Mouse (Mus musculus): ENCODE data around the gene Fcamr. TPM values are rescaled to one million over a fixed set of nuclear protein-coding genes. Genes with fewer than 3 reads are reported as not detected.

Fcamr gene
- polyA plus RNA-seq, 1 experiment from 2014 or later: not detected

DNA sequence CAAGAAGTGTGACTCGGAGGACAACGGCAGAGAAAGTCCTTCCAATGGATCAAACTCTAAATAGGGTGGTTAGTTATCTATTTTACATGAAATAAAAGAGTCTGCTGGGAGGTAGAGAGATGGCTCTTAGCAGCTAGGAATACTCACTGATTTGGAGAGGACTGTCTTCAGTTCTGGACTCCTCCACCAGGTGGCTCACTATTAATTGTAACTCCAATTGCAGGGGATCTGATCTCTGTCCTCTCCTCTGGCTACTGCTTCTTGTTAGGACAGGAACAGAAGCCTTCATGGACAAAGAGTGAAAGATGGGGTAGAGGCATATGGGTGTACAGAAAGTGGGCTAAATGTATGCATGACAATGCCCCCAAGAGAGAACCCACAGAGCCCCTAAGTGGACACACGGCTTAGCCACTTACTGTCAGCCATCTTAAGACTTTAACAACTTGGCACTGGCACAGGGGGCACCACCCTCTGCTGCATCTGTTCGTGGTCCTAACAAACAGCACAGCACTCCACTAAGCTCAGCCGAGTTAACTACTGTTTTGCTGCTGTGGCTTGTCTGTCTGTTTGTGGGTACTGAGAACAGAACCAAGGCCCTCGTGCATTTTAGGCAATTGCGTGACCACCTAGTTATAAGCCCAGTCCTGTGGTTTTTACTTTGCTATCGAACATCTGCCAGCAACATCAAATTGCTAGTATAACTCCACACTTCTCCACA is 3.6 kb upstream of the Fcamr start:
- 0 out of 2 replicates have a peak, but pooled peaks have one; percentile 20 for ATAC-seq (ENCODE audit: low FRiP score, low TSS enrichment)
- 83% methylated on average over 8 of the region's 8 CpGs for WGBS
- H3K9me3 ChIP-seq (ENCODE audit: control insufficient read depth, low read length): peaks cover 3% of the 10 kb centered on the region; the same call in 1 of the 2 replicates
- no peak overlapping the region for H3K27ac ChIP-seq (ENCODE audit: low read depth, low read length)
- H3K36me3 ChIP-seq (ENCODE audit: control insufficient read depth, insufficient read depth, low read length): no peaks in the 10 kb centered on the region
- no peak overlapping the region for H3K9ac ChIP-seq (ENCODE audit: low read depth, low read length)
- H3K4me3 ChIP-seq (ENCODE audit: low read length): no peak overlapping the region
- H3K4me2 ChIP-seq (replicated peaks; ENCODE audit: low read depth, low read length): no peak overlapping the region
- no peaks in the 10 kb centered on the region for H3K4me1 ChIP-seq (ENCODE audit: control insufficient read depth, insufficient read depth, low read length)
- no peaks in the 10 kb centered on the region for H3K27me3 ChIP-seq (ENCODE audit: control insufficient read depth, insufficient read depth, low read length)

DNA sequence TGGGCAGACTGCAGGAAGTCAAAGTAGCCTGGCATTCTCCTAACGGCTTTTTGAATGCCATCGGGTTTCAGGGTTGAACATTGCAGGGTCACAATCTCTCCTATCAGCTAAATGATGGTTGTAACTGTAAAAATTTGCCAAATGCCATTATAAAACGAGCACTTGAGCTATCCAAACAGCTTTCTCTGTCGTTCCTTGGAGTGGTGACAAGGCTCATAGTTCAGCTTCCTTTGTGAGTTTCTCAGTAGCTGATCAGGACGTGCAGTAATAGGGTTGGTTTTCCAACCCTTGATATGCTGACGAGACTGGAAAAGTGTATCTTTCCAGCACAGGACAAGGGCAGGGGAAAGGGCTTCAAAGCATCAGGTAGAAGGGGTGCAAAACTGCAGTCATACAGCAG is 2.7 kb upstream of the Fcamr start:
- H3K9ac ChIP-seq (ENCODE audit: low read depth, low read length): no peak overlapping the region
- no peaks in the 10 kb centered on the region for H3K4me1 ChIP-seq (ENCODE audit: control insufficient read depth, insufficient read depth, low read length)
- H3K4me3 ChIP-seq (ENCODE audit: low read length): no peak overlapping the region
- no peaks in the 10 kb centered on the region for H3K27me3 ChIP-seq (ENCODE audit: control insufficient read depth, insufficient read depth, low read length)
- no peak overlapping the region for H3K27ac ChIP-seq (ENCODE audit: low read depth, low read length)
- no peak for ATAC-seq (ENCODE audit: low FRiP score, low TSS enrichment)
- H3K4me2 ChIP-seq (replicated peaks; ENCODE audit: low read depth, low read length): no peak overlapping the region
- no peaks in the 10 kb centered on the region for H3K36me3 ChIP-seq (ENCODE audit: control insufficient read depth, insufficient read depth, low read length)
- WGBS: 57% methylated on average over 6 of the region's 6 CpGs
- no peaks in the 10 kb centered on the region for H3K9me3 ChIP-seq (ENCODE audit: control insufficient read depth, low read length)

DNA sequence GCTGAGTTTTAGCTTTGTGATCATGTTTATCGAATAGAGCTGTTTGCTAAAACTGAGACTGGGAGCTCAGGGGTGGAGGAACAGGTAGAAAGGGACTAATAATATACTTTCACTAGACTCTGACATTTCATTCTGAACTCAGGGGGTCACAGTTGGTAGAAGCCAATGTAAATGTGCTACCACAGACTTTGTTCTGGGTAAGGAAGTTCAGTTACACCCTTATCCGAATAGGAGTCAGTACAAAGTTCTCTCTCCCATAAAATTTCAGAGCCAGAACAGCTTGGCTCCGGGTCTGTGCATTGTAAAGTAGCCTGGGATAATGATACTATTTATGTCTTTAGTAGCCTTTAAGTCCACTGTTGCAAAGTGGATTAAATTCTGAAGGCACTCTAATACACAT is 2.2 kb upstream of the Fcamr start:
- Histone ChIP-seq H3K4me1 (ENCODE audit: control insufficient read depth, insufficient read depth, low read length) (no peaks in the 10 kb centered on the region), H3K36me3 (ENCODE audit: control insufficient read depth, insufficient read depth, low read length) (no peaks in the 10 kb centered on the region), H3K27ac (ENCODE audit: low read depth, low read length) (no peak overlapping the region), H3K27me3 (ENCODE audit: control insufficient read depth, insufficient read depth, low read length) (no peaks in the 10 kb centered on the region), H3K9me3 (ENCODE audit: control insufficient read depth, low read length) (no peaks in the 10 kb centered on the region), H3K9ac (ENCODE audit: low read depth, low read length) (no peak overlapping the region), H3K4me2 (replicated peaks; ENCODE audit: low read depth, low read length) (no peak overlapping the region), H3K4me3 (ENCODE audit: low read length) (no peak overlapping the region)
- WGBS: 67% methylated on average over 3 of the region's 3 CpGs
- no peak for ATAC-seq (ENCODE audit: low FRiP score, low TSS enrichment)

DNA sequence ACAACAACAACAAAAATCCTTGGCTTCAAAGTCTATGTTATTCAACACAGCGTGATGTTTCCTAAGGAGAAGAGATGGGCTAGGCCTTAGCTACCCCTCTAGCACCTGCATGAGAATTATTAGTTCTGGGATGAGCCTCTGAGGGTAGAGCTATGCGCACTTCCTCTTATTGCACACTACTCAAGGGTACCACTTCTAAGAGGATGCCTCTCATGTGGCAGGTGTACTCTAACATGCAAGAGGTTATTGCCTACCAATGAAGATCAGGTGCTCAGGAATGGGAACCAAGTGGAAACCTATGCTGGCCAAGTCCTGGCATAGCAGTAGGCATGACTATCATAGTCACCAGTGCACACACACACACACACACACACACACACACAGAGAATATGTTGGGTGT is 1.3 kb upstream of the Fcamr start:
- H3K27me3 ChIP-seq (ENCODE audit: control insufficient read depth, insufficient read depth, low read length): no peaks in the 10 kb centered on the region
- no peak overlapping the region for H3K9ac ChIP-seq (ENCODE audit: low read depth, low read length)
- 89% methylated on average over 2 of the region's 2 CpGs for WGBS
- no peaks in the 10 kb centered on the region for H3K9me3 ChIP-seq (ENCODE audit: control insufficient read depth, low read length)
- ATAC-seq (ENCODE audit: low FRiP score, low TSS enrichment): no peak
- no peak overlapping the region for H3K4me2 ChIP-seq (replicated peaks; ENCODE audit: low read depth, low read length)
- H3K36me3 ChIP-seq (ENCODE audit: control insufficient read depth, insufficient read depth, low read length): no peaks in the 10 kb centered on the region
- no peak overlapping the region for H3K27ac ChIP-seq (ENCODE audit: low read depth, low read length)
- H3K4me3 ChIP-seq (ENCODE audit: low read length): no peak overlapping the region
- no peaks in the 10 kb centered on the region for H3K4me1 ChIP-seq (ENCODE audit: control insufficient read depth, insufficient read depth, low read length)

DNA sequence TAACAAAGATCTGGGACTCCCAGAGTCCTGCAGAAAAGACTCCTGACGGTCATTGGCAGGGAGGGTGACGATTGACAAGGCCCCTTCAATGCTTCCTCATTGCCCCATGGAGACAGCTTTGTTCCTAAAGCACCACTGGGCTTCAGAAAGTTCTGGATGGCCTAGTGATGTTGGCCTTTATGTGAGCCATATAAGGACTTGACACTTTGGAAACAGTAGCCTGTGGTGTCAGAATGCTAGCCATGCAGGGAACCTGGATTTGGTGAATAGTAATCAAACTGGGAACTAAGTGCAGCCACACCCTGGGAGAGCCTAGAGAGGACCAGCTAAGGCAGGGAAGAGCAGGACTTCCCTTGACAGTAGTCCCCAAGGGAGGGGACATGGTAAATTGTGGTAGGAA is 809 bp downstream of the Fcamr start:
- Histone ChIP-seq H3K27me3 (ENCODE audit: control insufficient read depth, insufficient read depth, low read length) (no peaks in the 10 kb centered on the region), H3K4me1 (ENCODE audit: control insufficient read depth, insufficient read depth, low read length) (no peaks in the 10 kb centered on the region), H3K36me3 (ENCODE audit: control insufficient read depth, insufficient read depth, low read length) (no peaks in the 10 kb centered on the region), H3K4me2 (replicated peaks; ENCODE audit: low read depth, low read length) (no peak overlapping the region), H3K9me3 (ENCODE audit: control insufficient read depth, low read length) (no peaks in the 10 kb centered on the region), H3K27ac (ENCODE audit: low read depth, low read length) (no peak overlapping the region), H3K4me3 (ENCODE audit: low read length) (no peak overlapping the region), H3K9ac (ENCODE audit: low read depth, low read length) (no peak overlapping the region)
- 81% methylated on average over 2 of the region's 2 CpGs for WGBS
- no peak for ATAC-seq (ENCODE audit: low FRiP score, low TSS enrichment)

DNA sequence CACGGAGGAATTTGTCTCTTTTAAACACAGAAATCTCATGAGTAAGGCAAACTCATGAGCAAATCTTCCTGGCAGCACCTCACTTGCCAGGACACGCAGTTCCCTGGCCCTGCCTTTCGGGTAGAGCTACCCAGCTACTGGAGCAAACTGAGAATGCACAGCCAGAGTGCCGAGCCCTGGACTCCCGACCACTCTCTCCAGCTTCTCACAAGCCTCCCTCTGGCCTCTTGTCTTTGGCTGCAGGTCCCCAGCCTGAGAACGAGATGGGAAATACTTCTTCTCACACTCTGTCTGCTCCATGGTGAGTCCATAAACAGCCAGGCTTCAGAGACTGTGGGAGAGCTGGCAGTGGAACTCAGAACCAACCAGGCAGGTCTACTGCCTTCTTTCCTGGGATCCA is 2.3 kb downstream of the Fcamr start:
- no peaks in the 10 kb centered on the region for H3K27me3 ChIP-seq (ENCODE audit: control insufficient read depth, insufficient read depth, low read length)

DNA sequence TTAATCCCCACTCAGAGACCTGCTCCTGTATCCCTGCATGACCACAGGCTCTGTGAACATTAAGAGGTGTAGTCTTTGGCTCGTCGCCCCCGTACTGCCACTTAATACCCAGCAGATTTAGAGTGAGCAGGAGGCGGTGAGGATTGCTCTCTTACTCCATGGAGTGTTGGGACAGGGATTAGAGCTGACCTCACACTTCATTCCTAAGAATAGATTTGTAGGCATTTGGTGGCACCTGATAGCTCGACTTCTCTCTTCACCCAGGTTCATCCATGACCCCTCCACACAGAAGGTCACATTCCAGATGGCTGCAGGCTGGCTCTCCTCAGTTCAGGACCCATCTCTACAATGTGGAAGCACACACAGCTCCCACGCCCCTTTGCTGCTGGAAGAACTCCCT is 3.6 kb downstream of the Fcamr start:
- H3K27me3 ChIP-seq (ENCODE audit: control insufficient read depth, insufficient read depth, low read length): no peaks in the 10 kb centered on the region
- ATAC-seq (ENCODE audit: low FRiP score, low TSS enrichment): no peak
- H3K4me3 ChIP-seq (ENCODE audit: low read length): no peak overlapping the region
- WGBS: 61% methylated on average over 6 of the region's 6 CpGs
- H3K9me3 ChIP-seq (ENCODE audit: control insufficient read depth, low read length): no peaks in the 10 kb centered on the region
- H3K4me1 ChIP-seq (ENCODE audit: control insufficient read depth, insufficient read depth, low read length): no peaks in the 10 kb centered on the region
- H3K4me2 ChIP-seq (replicated peaks; ENCODE audit: low read depth, low read length): no peak overlapping the region
- H3K27ac ChIP-seq (ENCODE audit: low read depth, low read length): no peak overlapping the region
- H3K36me3 ChIP-seq (ENCODE audit: control insufficient read depth, insufficient read depth, low read length): no peaks in the 10 kb centered on the region
- H3K9ac ChIP-seq (ENCODE audit: low read depth, low read length): no peak overlapping the region

More for the DNA sequence above, 2.3 kb downstream of the Fcamr start:
- Histone ChIP-seq H3K4me3 (ENCODE audit: low read length) (no peak overlapping the region), H3K9me3 (ENCODE audit: control insufficient read depth, low read length) (no peaks in the 10 kb centered on the region), H3K36me3 (ENCODE audit: control insufficient read depth, insufficient read depth, low read length) (no peaks in the 10 kb centered on the region), H3K27ac (ENCODE audit: low read depth, low read length) (no peak overlapping the region), H3K4me2 (replicated peaks; ENCODE audit: low read depth, low read length) (no peak overlapping the region), H3K4me1 (ENCODE audit: control insufficient read depth, insufficient read depth, low read length) (no peaks in the 10 kb centered on the region), H3K9ac (ENCODE audit: low read depth, low read length) (no peak overlapping the region)
- no peak for ATAC-seq (ENCODE audit: low FRiP score, low TSS enrichment)
- 55% methylated on average over 6 of the region's 6 CpGs for WGBS

DNA sequence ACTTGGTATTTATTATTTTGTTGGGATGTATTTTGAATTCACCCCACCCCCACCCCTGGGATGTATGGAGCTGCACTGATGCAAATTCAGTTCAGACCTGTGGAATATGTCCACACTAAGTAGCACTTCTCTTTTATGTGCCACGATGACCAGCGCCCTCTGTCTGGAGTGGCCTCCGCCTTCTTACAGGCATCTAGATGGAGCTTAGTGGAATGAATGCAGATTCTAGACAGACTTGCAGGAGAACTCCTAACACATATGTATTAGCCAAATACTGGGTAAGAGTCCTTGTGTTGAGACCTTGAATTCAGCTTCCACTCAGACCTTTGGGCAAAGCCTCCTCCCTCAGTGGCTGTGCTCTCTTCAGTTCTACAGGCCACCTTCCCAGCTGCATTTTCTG is 10.2 kb downstream of the Fcamr start:
- Histone ChIP-seq H3K27ac (ENCODE audit: low read depth, low read length) (no peak overlapping the region), H3K36me3 (ENCODE audit: control insufficient read depth, insufficient read depth, low read length) (no peaks in the 10 kb centered on the region), H3K4me3 (ENCODE audit: low read length) (no peak overlapping the region), H3K9me3 (ENCODE audit: control insufficient read depth, low read length) (no peaks in the 10 kb centered on the region), H3K4me2 (replicated peaks; ENCODE audit: low read depth, low read length) (no peak overlapping the region), H3K27me3 (ENCODE audit: control insufficient read depth, insufficient read depth, low read length) (no peaks in the 10 kb centered on the region), H3K4me1 (ENCODE audit: control insufficient read depth, insufficient read depth, low read length) (no peaks in the 10 kb centered on the region), H3K9ac (ENCODE audit: low read depth, low read length) (no peak overlapping the region)
- ATAC-seq (ENCODE audit: low FRiP score, low TSS enrichment): no peak
- 87% methylated on average over 3 of the region's 3 CpGs for WGBS

DNA sequence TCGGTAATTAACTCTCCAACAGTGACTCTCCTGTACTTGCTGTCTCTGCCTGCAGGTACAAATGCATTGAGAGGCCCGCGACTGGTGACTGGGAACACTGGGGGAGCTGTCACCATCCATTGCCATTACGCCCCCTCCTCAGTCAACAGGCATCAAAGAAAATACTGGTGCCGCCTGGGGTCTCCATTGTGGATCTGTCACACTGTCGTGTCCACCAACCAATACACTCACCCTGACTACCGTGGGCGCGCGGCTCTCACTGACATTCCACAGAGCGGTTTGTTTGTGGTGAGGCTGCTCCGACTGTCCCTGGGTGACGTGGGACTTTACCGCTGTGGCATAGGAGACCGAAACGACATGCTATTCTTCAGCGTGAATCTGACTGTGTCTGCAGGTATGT is 10.6 kb downstream of the Fcamr start:
- WGBS: 79% methylated on average over 17 of the region's 17 CpGs
- no peaks in the 10 kb centered on the region for H3K27me3 ChIP-seq (ENCODE audit: control insufficient read depth, insufficient read depth, low read length)
- no peak for ATAC-seq (ENCODE audit: low FRiP score, low TSS enrichment)
- no peak overlapping the region for H3K4me2 ChIP-seq (replicated peaks; ENCODE audit: low read depth, low read length)
- no peak overlapping the region for H3K27ac ChIP-seq (ENCODE audit: low read depth, low read length)
- no peaks in the 10 kb centered on the region for H3K36me3 ChIP-seq (ENCODE audit: control insufficient read depth, insufficient read depth, low read length)
- H3K4me1 ChIP-seq (ENCODE audit: control insufficient read depth, insufficient read depth, low read length): no peaks in the 10 kb centered on the region
- H3K4me3 ChIP-seq (ENCODE audit: low read length): no peak overlapping the region
- no peak overlapping the region for H3K9ac ChIP-seq (ENCODE audit: low read depth, low read length)
- H3K9me3 ChIP-seq (ENCODE audit: control insufficient read depth, low read length): no peaks in the 10 kb centered on the region

Data from kidney, embryonic 14.5 days (tissue).